Mouse (Mus musculus) 3134 (cell line): ENCODE results near the gene Actrt2.

ENCODE experiments used
- DNase-seq: peaks from one replicate; pipeline ENCODE4 v3.0.0-alpha.2; 2011; ENCODE audit warnings: low spot score; ENCODE audit not compliant: insufficient read length; ENCODE audit errors: extremely low read depth

Gene Actrt2

GRCm38 (mm10) chr4:154639591-154640442 is 27.9 kb downstream of the Actrt2 start:
- DNase-seq: no peak

- DNase-seq: no peak
These were observed 28.5 kb downstream of the Actrt2 start for GRCm38 (mm10) chr4:154639126-154639525.

- no peak for DNase-seq
These were observed 29.3 kb downstream of the Actrt2 start for GRCm38 (mm10) chr4:154638320-154638886.

DNA sequence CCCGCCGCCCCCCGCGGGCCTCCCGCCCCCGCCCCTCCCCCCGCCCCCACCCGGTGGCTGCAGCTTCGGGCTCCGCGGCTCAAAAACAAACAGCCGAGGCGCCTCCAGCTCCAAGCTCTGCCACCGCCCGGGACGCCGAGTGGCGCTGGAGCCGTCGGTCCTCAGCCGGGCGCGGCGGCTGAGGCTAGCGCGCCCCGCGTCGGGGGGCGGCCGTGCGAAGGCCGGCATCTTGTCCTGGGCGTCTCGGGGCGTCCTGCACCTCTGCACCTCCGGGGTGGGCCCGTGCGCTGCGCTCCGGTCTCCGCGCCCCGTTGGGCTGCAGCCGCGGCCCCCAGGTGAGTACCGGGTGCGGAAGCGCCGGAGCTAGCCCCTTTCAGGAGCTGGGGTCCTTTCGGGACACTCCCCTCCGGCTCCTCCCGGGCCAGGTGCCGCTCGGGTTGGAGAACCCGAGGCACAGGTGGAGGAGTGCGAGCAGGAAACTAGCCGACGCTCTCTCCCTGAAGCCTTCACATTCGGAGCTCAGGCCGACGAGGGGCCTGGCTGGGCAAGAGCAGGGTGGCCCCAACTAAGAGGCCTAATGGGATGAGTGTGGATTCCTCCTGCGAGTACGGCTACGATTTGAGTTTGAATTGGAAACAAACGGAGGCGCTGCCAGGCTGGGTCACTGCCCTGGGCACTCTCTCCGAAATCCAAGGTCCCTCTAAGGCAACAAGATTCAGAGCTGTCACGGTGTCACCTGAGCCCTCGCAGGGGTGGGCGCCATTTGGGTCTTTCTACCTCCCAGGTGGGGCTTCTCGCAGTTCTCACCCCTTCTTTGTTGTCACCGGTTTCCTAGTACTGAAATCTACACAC is 30.0 kb downstream of the Actrt2 start:
- DNase-seq: no peak

GRCm38 (mm10) chr4:154636721-154637311 is 30.9 kb downstream of the Actrt2 start, which contains the start of gene Prdm16:
Gene Prdm16 (minus strand): TSS chr4:154636873.
- no peak for DNase-seq

DNA sequence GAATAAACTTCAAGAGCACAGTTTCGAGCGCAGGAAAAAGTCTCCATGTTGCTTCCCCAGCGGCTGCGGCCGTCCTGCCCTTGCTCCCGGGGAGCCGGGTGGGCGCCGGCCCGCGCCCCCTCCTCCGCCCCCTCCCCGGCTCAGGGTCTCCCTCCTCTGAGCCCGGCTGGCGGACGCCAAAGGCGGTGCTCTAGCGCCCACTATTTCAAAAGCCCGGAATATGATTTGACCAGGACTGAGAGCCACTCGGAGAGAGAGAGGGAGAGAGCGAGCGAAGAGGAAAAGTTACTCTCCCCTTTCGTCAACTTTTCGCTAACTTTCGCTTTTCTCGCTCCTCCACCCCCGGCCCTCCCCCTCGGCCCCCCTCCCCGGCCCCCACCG is 31.6 kb downstream of the Actrt2 start:
- no peak for DNase-seq

- DNase-seq: no peak
These were observed 32.2 kb downstream of the Actrt2 start for GRCm38 (mm10) chr4:154635241-154636052.

DNA sequence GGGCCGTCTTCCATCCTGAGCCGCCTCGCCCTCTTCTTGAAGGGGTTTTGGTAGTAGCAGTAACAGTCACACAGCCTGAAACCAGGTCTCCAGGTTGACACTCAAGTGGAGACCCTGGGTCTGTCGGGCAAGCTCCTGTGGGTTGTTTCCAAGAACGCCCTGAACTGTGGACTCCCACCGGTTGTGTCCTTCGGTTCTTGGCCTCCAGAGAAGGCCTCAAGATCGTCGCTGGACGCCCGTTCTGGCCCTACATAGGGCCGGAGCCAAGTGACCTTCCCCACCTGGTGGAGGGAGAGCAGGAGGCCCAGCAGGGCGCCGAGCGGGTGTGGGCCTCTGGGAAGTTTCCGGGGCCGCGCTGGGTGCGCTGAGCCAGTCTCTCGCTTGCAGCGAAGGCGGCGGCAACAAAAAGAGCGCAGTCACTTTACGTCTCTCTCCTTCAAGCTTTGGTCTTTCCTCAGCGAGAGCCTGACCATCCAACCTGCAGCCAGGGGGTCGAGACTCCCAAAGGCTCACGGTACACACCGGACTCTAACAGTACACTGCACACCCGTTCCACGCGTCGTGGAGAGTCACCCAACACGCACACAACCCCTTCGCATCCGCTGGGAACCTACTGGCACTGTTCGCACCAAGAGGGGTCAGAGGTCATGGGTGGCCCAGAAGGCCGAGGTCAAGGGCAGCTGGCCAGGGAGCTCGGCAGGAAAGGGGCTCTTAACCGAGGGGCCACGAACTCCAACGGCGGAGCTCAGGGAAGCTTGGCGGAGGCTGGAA is 33.0 kb downstream of the Actrt2 start:
- DNase-seq: no peak

DNA sequence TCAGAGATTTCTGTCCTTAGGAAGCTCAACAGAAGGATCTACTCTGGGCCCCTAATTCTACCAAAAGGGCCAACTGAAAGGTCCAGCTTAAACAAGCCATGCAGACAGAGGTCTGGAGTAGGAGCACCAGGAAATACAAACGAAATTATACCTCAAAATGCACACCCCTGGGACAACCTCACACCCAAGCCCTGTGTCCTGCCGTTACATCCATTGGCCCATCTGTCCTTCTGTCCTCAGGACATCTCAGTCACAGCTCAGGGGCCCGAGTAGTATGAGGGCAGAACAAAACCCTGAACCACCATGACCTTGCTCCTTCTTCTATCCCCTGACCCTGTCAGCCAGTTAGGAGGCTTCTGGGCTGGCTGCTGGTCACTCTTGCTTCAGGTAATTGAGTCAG is 33.7 kb downstream of the Actrt2 start:
- DNase-seq: no peak

- no peak for DNase-seq
These were observed 34.6 kb downstream of the Actrt2 start for GRCm38 (mm10) chr4:154632800-154633764.

DNA sequence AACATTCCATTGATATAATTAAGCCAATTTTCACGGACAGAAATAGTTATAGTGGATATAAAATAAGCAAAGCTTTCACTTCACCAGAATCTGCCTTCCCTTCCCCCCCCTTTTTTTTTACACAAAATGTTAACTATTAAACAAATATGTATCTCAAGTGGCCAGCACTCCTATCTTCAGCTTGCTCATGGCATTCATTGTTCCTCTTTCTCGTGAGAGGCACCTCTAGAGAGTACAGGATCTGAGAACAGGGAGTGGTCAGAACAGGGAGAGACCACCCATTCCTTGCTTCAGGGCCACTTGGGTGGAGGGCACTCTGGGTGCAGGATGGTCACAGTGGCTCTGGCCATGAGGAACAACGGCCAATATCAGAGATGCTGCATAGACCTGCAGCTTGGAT is 36.9 kb downstream of the Actrt2 start:
- no peak for DNase-seq

GRCm38 (mm10) chr4:154627419-154628142 is 40.1 kb downstream of the Actrt2 start:
- DNase-seq: no peak

DNA sequence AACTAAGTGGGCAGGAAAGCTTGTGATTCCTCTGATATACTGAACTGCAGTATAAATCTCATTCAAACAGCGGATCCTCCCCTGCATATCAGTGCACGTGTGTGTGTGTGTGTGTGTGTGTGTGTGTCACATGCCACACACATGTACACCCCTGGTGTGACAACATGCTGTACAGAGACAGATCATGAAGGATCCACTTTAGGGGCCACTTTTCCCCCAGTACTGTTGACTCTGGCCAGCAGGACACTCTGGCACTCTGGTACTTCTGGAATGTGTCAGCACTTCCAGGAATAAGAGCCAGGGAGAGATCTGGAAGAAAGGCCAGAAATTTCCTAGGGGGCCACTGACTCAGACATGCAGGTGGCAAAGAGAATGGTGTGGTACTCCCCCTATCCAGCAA is 41.4 kb downstream of the Actrt2 start:
- DNase-seq: no peak

GRCm38 (mm10) chr4:154625710-154626109 is 42.0 kb downstream of the Actrt2 start:
- DNase-seq: no peak

DNA sequence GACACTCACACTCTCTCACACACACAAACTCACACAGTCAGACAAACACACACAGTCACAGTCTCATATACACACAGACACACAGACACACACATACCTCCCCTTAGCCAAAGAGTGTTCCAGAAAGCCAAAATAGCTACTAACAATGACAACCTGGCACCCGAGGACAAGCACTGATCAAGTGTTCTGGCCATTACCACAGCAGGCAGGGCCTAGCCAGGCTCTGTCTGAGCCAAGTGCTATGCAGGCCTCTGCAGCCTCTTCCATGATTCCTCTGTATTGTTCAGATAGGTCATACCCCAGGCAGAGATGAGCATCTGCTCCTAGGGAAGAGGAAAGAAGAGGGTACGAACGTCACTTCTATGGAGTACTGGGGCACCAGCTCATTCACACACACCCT is 44.4 kb downstream of the Actrt2 start:
- DNase-seq: no peak

GRCm38 (mm10) chr4:154622521-154622920 is 45.1 kb downstream of the Actrt2 start:
- DNase-seq: no peak
